Mouse (Mus musculus) myocyte (in vitro differentiated cells): ENCODE data around the gene Map2k5. TPM values are rescaled to one million over a fixed set of nuclear protein-coding genes. Genes with fewer than 3 reads are reported as not detected.

Experiments
- H3K27me3 ChIP-seq: one replicate; pipeline ENCODE4 v1.6.1; 2011; ENCODE audit not compliant: control insufficient read depth, insufficient read depth, insufficient read length
- H3K36me3 ChIP-seq: one replicate; pipeline ENCODE4 v1.6.1; 2011; ENCODE audit not compliant: control insufficient read depth, insufficient read depth
- H3K4me2 ChIP-seq: one replicate; pipeline ENCODE4 v1.6.1; 2011; ENCODE audit warnings: low read depth, control low read depth
- H3K4me3 ChIP-seq: one replicate; pipeline ENCODE4 v1.5.1; 2011; ENCODE audit warnings: mild to moderate bottlenecking, control low read depth, moderate library complexity
- H3K79me2 ChIP-seq: one replicate; pipeline ENCODE4 v1.6.1; 2011; ENCODE audit not compliant: control insufficient read depth, insufficient read depth
- H3ac ChIP-seq: one replicate; pipeline ENCODE4 v1.6.1; 2011; ENCODE audit not compliant: control insufficient read depth, insufficient read length
- CEBPB ChIP-seq: IDR thresholded peaks from 2 replicates; pipeline ENCODE4 v1.6.1; 2011; ENCODE audit warnings: mild to moderate bottlenecking, moderate library complexity; ENCODE audit not compliant: poor library complexity, insufficient read depth, severe bottlenecking
- E2F4 ChIP-seq: IDR thresholded peaks from one replicate; pipeline ENCODE4 v1.6.1; 2011; ENCODE audit warnings: mild to moderate bottlenecking, control low read depth, moderate library complexity; ENCODE audit not compliant: insufficient read depth
- MAX ChIP-seq: IDR thresholded peaks from one replicate; pipeline ENCODE4 v1.6.1; 2011; ENCODE audit warnings: low read depth, mild to moderate bottlenecking, control low read depth
- MYOD1 ChIP-seq, 3 experiments: IDR thresholded peaks; one replicate each; pipeline ENCODE4 v1.6.1; 2011; ENCODE audit warnings: control low read depth in 2 of 3, low read depth in 2 of 3, mild to moderate bottlenecking in 2 of 3, moderate library complexity in 1 of 3; ENCODE audit not compliant: insufficient read length in 2 of 3, control insufficient read depth in 1 of 3
- MYOG ChIP-seq, 3 experiments: IDR thresholded peaks; one replicate each; pipeline ENCODE4 v1.6.1; 2011; ENCODE audit warnings: control low read depth in 2 of 3, low read depth in 2 of 3, mild to moderate bottlenecking in 2 of 3; ENCODE audit not compliant: insufficient read length in 2 of 3, control insufficient read depth in 1 of 3, insufficient read depth in 1 of 3
- POLR2A ChIP-seq: IDR thresholded peaks from one replicate; pipeline ENCODE4 v1.6.1; 2011; ENCODE audit warnings: low read depth, mild to moderate bottlenecking, control low read depth, moderate library complexity; ENCODE audit not compliant: insufficient read length
- POLR2AphosphoS2 ChIP-seq: IDR thresholded peaks from one replicate; pipeline ENCODE4 v1.6.1; 2011; ENCODE audit warnings: low read depth, control low read depth; ENCODE audit not compliant: insufficient read length
- REST ChIP-seq: IDR thresholded peaks from one replicate; pipeline ENCODE4 v1.6.1; 2011; ENCODE audit warnings: mild to moderate bottlenecking, control low read depth, moderate library complexity; ENCODE audit not compliant: insufficient read depth, insufficient read length
- SRF ChIP-seq: IDR thresholded peaks from one replicate; pipeline ENCODE4 v1.6.1; 2011; ENCODE audit warnings: low read depth; ENCODE audit not compliant: control insufficient read depth, insufficient read length
- TCF12 ChIP-seq: IDR thresholded peaks from one replicate; pipeline ENCODE4 v1.6.1; 2011; ENCODE audit warnings: mild to moderate bottlenecking, control low read depth; ENCODE audit not compliant: poor library complexity, insufficient read depth, severe bottlenecking
- TCF3 ChIP-seq: IDR thresholded peaks from one replicate; pipeline ENCODE4 v1.6.1; 2011; ENCODE audit warnings: low read depth, control low read depth; ENCODE audit not compliant: insufficient read length
- USF1 ChIP-seq: IDR thresholded peaks from one replicate; pipeline ENCODE4 v1.6.1; 2011; ENCODE audit warnings: low read depth, mild to moderate bottlenecking, control low read depth, moderate library complexity
- polyA plus RNA-seq: library from polyadenylated mRNA; unstranded; fragments of >200 nt; fragmentation: generic; extraction: Trizol; gene quantifications from one replicate; pipeline ENCODE4 v1.2.1, GENCODE M21; 2012; ENCODE audit warnings: missing spikeins

The Map2k5 gene
- polyA plus RNA-seq, 1 experiment, result 17.7 TPM

GRCm38 (mm10) chr9:63150086-63150800, 227.5 kb downstream of the Map2k5 start:
- peaks cover 87% of the 10 kb centered on the region for H3K27me3 ChIP-seq
- no peaks in the 10 kb centered on the region for H3K36me3 ChIP-seq
- H3K79me2 ChIP-seq, result no peaks in the 10 kb centered on the region
- no peak overlapping the region for H3K4me2 ChIP-seq
- H3ac ChIP-seq, result no peak overlapping the region
- H3K4me3 ChIP-seq, result no peak overlapping the region
- TF ChIP-seq MYOD1 (IDR thresholded peaks at IDR 0.05; ENCODE audit: control insufficient read depth in 1 of 3, insufficient read length in 2 of 3, low read depth in 2 of 3), result no peak
- TF ChIP-seq REST, result no peak
- no peak for TF ChIP-seq MYOG (IDR thresholded peaks at IDR 0.05; ENCODE audit: control insufficient read depth in 1 of 3, insufficient read depth in 1 of 3, insufficient read length in 2 of 3, low read depth in 2 of 3)
- TF ChIP-seq USF1, result no peak
- no peak for TF ChIP-seq SRF
- no peak for TF ChIP-seq TCF12
- no peak for TF ChIP-seq POLR2AphosphoS2
- TF ChIP-seq MAX, result no peak

- Histone ChIP-seq H3K4me2 (no peak overlapping the region), H3K27me3 (peaks cover 89% of the 10 kb centered on the region), H3K4me3 (no peak overlapping the region), H3ac (no peak overlapping the region), H3K36me3 (no peaks in the 10 kb centered on the region), H3K79me2 (no peaks in the 10 kb centered on the region)
- TF ChIP-seq USF1 (no peak), TCF12 (no peak), CEBPB (no peak), POLR2AphosphoS2 (no peak), E2F4 (no peak), MAX (no peak), TCF3 (no peak), MYOD1 (IDR thresholded peaks at IDR 0.05; ENCODE audit: control insufficient read depth in 1 of 3, insufficient read length in 2 of 3, low read depth in 2 of 3) (no peak), SRF (no peak), MYOG (IDR thresholded peaks at IDR 0.05; ENCODE audit: control insufficient read depth in 1 of 3, insufficient read depth in 1 of 3, insufficient read length in 2 of 3, low read depth in 2 of 3) (no peak), POLR2A (no peak), REST (no peak)
These were observed 228.3 kb downstream of the Map2k5 start for GRCm38 (mm10) chr9:63149372-63149766.

GRCm38 (mm10) chr9:63148410-63149371, 229.0 kb downstream of the Map2k5 start, which contains the start of gene Skor1:
Skor1 (minus strand) TSS chr9:63148961.
- H3K36me3 ChIP-seq, result no peaks in the 10 kb centered on the region
- H3ac ChIP-seq, result no peak within 1 kb of the TSS
- TF ChIP-seq MYOG (IDR thresholded peaks at IDR 0.05; ENCODE audit: control insufficient read depth in 1 of 3, insufficient read depth in 1 of 3, insufficient read length in 2 of 3, low read depth in 2 of 3) (peak in 2 of 3 experiments; percentile 65 to 72), USF1 (no peak), E2F4 (no peak), MYOD1 (IDR thresholded peaks at IDR 0.05; ENCODE audit: control insufficient read depth in 1 of 3, insufficient read length in 2 of 3, low read depth in 2 of 3) (peak in 2 of 3 experiments; percentile 48 to 77)
- H3K4me3 ChIP-seq, result no peak within 1 kb of the TSS
- no peak within 1 kb of the TSS for H3K4me2 ChIP-seq
- peaks cover 90% of the 10 kb centered on the region for H3K27me3 ChIP-seq
- H3K79me2 ChIP-seq, result no peaks in the 10 kb centered on the region

GRCm38 (mm10) chr9:63147786-63148409, 229.8 kb downstream of the Map2k5 start:
- Histone ChIP-seq H3ac (no peak overlapping the region), H3K79me2 (no peaks in the 10 kb centered on the region), H3K36me3 (no peaks in the 10 kb centered on the region), H3K4me2 (no peak overlapping the region), H3K27me3 (peaks cover 89% of the 10 kb centered on the region), H3K4me3 (no peak overlapping the region)
- TF ChIP-seq TCF3, result no peak
- no peak for TF ChIP-seq MYOD1 (IDR thresholded peaks at IDR 0.05; ENCODE audit: control insufficient read depth in 1 of 3, insufficient read length in 2 of 3, low read depth in 2 of 3)
- no peak for TF ChIP-seq MAX
